Mouse (Mus musculus) megakaryocyte-erythroid progenitor cell, adult 5 weeks (primary cell): ENCODE data around the gene Chpt1. TPM values are rescaled to one million over a fixed set of nuclear protein-coding genes. Genes with fewer than 3 reads are reported as not detected.

Source experiments
- polyA plus RNA-seq: library from polyadenylated mRNA; stranded (reverse); fragments of >175 nt; gene quantifications from 2 replicates; pipeline ENCODE4 v1.2.3, GENCODE M21; 2012

Chpt1 gene
- polyA plus RNA-seq, result 14.5 and 27.0 TPM in 2 replicates

GRCm38 (mm10) chr10:88503421-88504314 lies at the start of gene Chpt1:
TSS of gene Chpt1 (minus strand) at chr10:88504073.

GRCm38 (mm10) chr10:88459502-88459992 lies 44.3 kb downstream of the Chpt1 start, which contains the start of gene Sycp3:
TSS of gene Sycp3 (plus strand) at chr10:88459569.

Other genes with a start within 250 kb of the Chpt1 start
- gene Dram1, start 125.0 kb downstream of the Chpt1 start, polyA plus RNA-seq, result 2.1 and 2.6 TPM in 2 replicates
- 5.7 and 6.2 TPM in 2 replicates for gene Gnptab, start 124.9 kb downstream of the Chpt1 start, polyA plus RNA-seq
- gene Sycp3, start 44.5 kb downstream of the Chpt1 start, polyA plus RNA-seq, result 0.08 TPM in 1 of 2 replicates, not detected in the other
- 0.07 TPM in 1 of 2 replicates, not detected in the other for gene Mybpc1, start 101.1 kb upstream of the Chpt1 start, polyA plus RNA-seq
- gene Spic, start 180.9 kb upstream of the Chpt1 start, polyA plus RNA-seq, result 0.13 TPM in 1 of 2 replicates, not detected in the other
- 35.7 and 38.0 TPM in 2 replicates for gene Arl1, start 226.8 kb upstream of the Chpt1 start, polyA plus RNA-seq